Mouse (Mus musculus) limb, embryonic 15.5 days (tissue): Measurements from ENCODE around the gene Sgsm2. TPM values are rescaled to one million over a fixed set of nuclear protein-coding genes. Genes with fewer than 3 reads are reported as not detected.

Experiments used
- ATAC-seq: fragments of 200-750 bp; cut with Nextera tagmentation; 2 replicates; pipeline ENCODE4 v1.8.0; 2017; ENCODE audit warnings: low read depth, moderate TSS enrichment; ENCODE audit not compliant: insufficient number of reproducible peaks, low FRiP score, low TSS enrichment
- H3K27ac ChIP-seq: fragments of 300-500 bp; sonication (generic); 2 replicates; pipeline ENCODE4 v1.5.1; 2015; ENCODE audit warnings: moderate library complexity, mild to moderate bottlenecking, inconsistent platforms
- H3K27me3 ChIP-seq: fragments of 300-500 bp; sonication (generic); 2 replicates; pipeline ENCODE4 v1.6.1; 2015; ENCODE audit warnings: inconsistent platforms
- H3K36me3 ChIP-seq: fragments of 300-500 bp; sonication (generic); 2 replicates; pipeline ENCODE4 v1.6.1; 2015; ENCODE audit warnings: inconsistent platforms
- H3K4me1 ChIP-seq: fragments of 300-500 bp; sonication (generic); 2 replicates; pipeline ENCODE4 v1.6.1; 2015; ENCODE audit warnings: inconsistent platforms
- H3K4me2 ChIP-seq: fragments of 300-500 bp; sonication (generic); 2 replicates; pipeline ENCODE4 v1.6.1; 2015; ENCODE audit warnings: mild to moderate bottlenecking, inconsistent platforms
- H3K4me3 ChIP-seq: fragments of 300-500 bp; sonication (generic); 2 replicates; pipeline ENCODE4 v1.5.1; 2015; ENCODE audit warnings: mild to moderate bottlenecking, inconsistent platforms
- H3K9ac ChIP-seq: fragments of 300-500 bp; sonication (generic); 2 replicates; pipeline ENCODE4 v1.6.1; 2015; ENCODE audit warnings: inconsistent platforms
- H3K9me3 ChIP-seq: fragments of 300-500 bp; sonication (generic); 2 replicates; pipeline ENCODE4 v1.6.1; 2016; ENCODE audit warnings: inconsistent platforms
- WGBS: fragments of 180-500 bp; shearing (Covaris S2); methylation state at CpG from one replicate; pipeline ENCODE4 v1.1.7; 2015; 5-methylcytosine and 5-hydroxymethylcytosine counted together
- polyA plus RNA-seq: library from polyadenylated mRNA; unstranded; fragments of >200 nt; fragmentation: Nextera tagmentation; extraction: Ambion mirVana; gene quantifications from 2 replicates; pipeline ENCODE4 v1.2.1, GENCODE M21; 2015

The Sgsm2 gene
- polyA plus RNA-seq, 1 experiment from 2014 or later = 6.6 TPM

DNA sequence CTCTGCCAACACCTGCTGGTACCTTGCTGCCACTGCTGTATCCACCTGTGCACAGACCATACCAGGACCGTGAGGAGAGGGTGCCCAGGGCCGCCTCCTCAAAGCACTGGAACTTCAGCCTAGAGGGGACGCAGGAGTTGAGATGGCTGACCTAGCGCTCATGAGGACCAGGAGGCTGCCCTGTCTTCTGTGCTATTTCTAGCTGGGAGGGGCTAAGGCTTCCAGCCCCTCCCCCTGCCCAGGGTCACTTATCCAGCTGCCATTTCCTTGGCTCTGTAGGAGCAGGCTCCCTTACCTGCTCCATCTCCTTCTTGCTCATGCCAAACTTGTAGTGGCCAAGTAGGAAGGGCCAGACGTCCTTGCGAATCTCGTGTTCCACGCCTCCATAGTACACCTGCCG lies 39.1 kb downstream of the Sgsm2 start:
- ATAC-seq = no peak
- H3K4me1 ChIP-seq = no peaks in the 10 kb centered on the region
- H3K27ac ChIP-seq = no peak overlapping the region
- H3K9me3 ChIP-seq = no peaks in the 10 kb centered on the region
- no peak overlapping the region for H3K9ac ChIP-seq
- H3K36me3 ChIP-seq = peaks cover 26% of the 10 kb centered on the region
- WGBS = 84% methylated on average over 9 of the region's 9 CpGs
- H3K4me3 ChIP-seq = no peak overlapping the region
- H3K4me2 ChIP-seq = no peak overlapping the region
- no peaks in the 10 kb centered on the region for H3K27me3 ChIP-seq

GRCm38 (mm10) chr11:74850998-74851661 lies 45.7 kb downstream of the Sgsm2 start:
- Histone ChIP-seq H3K27ac (no peak overlapping the region), H3K4me2 (no peak overlapping the region), H3K36me3 (peaks cover 27% of the 10 kb centered on the region), H3K9me3 (no peaks in the 10 kb centered on the region), H3K4me1 (peaks cover 15% of the 10 kb centered on the region), H3K4me3 (no peak overlapping the region), H3K9ac (no peak overlapping the region), H3K27me3 (no peaks in the 10 kb centered on the region)
- ATAC-seq = no peak
- 78% methylated on average over 14 of the region's 14 CpGs for WGBS

DNA sequence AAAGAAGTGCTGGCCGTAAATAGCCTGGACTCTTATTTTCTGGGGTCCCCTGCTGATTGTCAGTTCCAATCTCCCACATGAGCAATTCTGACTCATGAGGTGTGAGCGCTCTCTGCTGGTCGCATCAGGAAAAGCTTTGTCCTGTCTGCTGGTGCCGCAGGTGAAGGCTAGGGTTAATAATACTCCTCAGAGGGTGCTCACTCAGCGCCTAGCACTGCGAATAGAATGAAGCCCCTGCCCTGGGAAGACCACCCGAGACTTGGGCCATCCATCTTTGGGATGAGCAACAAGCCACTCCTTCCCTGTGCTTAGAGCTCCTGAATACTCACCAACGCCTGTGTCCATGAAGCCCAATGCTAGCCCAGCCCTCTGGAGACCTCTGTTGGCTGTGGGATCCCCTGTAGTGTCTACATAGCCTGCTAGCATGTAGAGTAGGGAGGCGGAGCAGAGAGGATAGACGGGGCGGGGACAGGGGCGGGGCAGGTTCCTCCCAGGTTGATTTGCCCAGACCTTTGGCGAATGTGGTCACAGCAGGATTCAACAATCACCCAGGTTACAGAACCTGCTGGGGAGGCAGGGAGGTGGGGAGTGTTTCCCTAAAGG lies 48.8 kb downstream of the Sgsm2 start:
- no peak for ATAC-seq
- 9% methylated on average over 13 of the region's 13 CpGs for WGBS

GRCm38 (mm10) chr11:74845784-74846183 lies 51.1 kb downstream of the Sgsm2 start:
- Histone ChIP-seq H3K9ac (no peak overlapping the region), H3K9me3 (no peaks in the 10 kb centered on the region), H3K4me3 (no peak overlapping the region), H3K4me2 (no peak overlapping the region), H3K36me3 (peaks cover 60% of the 10 kb centered on the region), H3K27ac (no peak overlapping the region), H3K4me1 (peaks cover 24% of the 10 kb centered on the region), H3K27me3 (no peaks in the 10 kb centered on the region)
- WGBS = 70% methylated on average over 3 of the region's 3 CpGs
- ATAC-seq = no peak

More for the DNA sequence above, 48.8 kb downstream of the Sgsm2 start:
- H3K4me1 ChIP-seq = peaks cover 22% of the 10 kb centered on the region
- no peak overlapping the region for H3K27ac ChIP-seq
- peaks cover 46% of the 10 kb centered on the region for H3K36me3 ChIP-seq
- no peak overlapping the region for H3K4me2 ChIP-seq
- H3K4me3 ChIP-seq = no peak overlapping the region
- H3K27me3 ChIP-seq = no peaks in the 10 kb centered on the region
- H3K9me3 ChIP-seq = no peaks in the 10 kb centered on the region
- no peak overlapping the region for H3K9ac ChIP-seq

DNA sequence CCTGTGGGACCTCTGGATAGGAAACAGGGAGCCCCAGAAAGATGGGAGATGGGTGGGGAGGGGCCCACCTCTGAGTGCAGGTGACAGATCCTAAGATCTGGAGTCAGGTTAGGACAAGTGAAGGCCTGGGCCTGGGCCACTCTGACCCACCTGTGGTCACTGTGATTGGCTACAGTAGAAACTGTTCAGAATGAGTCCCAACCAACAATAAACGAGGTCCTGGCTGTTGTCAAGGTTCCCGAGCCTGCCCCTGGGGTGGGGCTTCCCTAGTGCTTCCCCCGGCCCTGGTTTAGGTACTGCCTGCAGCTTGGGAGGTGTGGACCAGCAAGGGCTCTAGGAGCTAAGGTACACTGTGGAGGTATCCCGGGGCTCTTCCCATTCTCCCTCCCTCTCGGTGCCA lies 53.1 kb downstream of the Sgsm2 start:
- ATAC-seq = no peak
- peak overlapping the region; percentile 27; the same call in 1 of the 2 replicates for H3K27ac ChIP-seq

GRCm38 (mm10) chr11:74843435-74843714 lies 53.5 kb downstream of the Sgsm2 start:
- 67% methylated on average over 2 of the region's 2 CpGs for WGBS
- H3K9ac ChIP-seq = no peak overlapping the region

More for the DNA sequence above, 53.1 kb downstream of the Sgsm2 start:
- Histone ChIP-seq H3K4me2 (no peak overlapping the region), H3K4me3 (no peak overlapping the region), H3K4me1 (peaks cover 32% of the 10 kb centered on the region), H3K9ac (no peak overlapping the region), H3K9me3 (no peaks in the 10 kb centered on the region), H3K27me3 (no peaks in the 10 kb centered on the region), H3K36me3 (peaks cover 53% of the 10 kb centered on the region)
- whole genome bisulfite sequencing = 52% methylated on average over 5 of the region's 5 CpGs

GRCm38 (mm10) chr11:74842656-74843434 lies 54.0 kb downstream of the Sgsm2 start:
- WGBS = 89% methylated on average over 22 of the region's 22 CpGs
- H3K9ac ChIP-seq = no peak overlapping the region
- H3K9me3 ChIP-seq = no peaks in the 10 kb centered on the region
- no peak overlapping the region for H3K4me3 ChIP-seq
- ATAC-seq = no peak
- H3K27me3 ChIP-seq = no peaks in the 10 kb centered on the region
- H3K36me3 ChIP-seq = peaks cover 53% of the 10 kb centered on the region
- peaks cover 24% of the 10 kb centered on the region for H3K4me1 ChIP-seq
- H3K27ac ChIP-seq = peak overlapping the region; percentile 27; the same call in 1 of the 2 replicates
- H3K4me2 ChIP-seq = no peak overlapping the region

More at GRCm38 (mm10) chr11:74843435-74843714, 53.5 kb downstream of the Sgsm2 start:
- peaks cover 53% of the 10 kb centered on the region for H3K36me3 ChIP-seq
- no peak overlapping the region for H3K4me2 ChIP-seq
- no peaks in the 10 kb centered on the region for H3K9me3 ChIP-seq
- H3K27ac ChIP-seq = peak overlapping the region; percentile 27; the same call in 1 of the 2 replicates
- no peaks in the 10 kb centered on the region for H3K27me3 ChIP-seq
- peaks cover 29% of the 10 kb centered on the region for H3K4me1 ChIP-seq
- ATAC-seq = no peak
- no peak overlapping the region for H3K4me3 ChIP-seq

DNA sequence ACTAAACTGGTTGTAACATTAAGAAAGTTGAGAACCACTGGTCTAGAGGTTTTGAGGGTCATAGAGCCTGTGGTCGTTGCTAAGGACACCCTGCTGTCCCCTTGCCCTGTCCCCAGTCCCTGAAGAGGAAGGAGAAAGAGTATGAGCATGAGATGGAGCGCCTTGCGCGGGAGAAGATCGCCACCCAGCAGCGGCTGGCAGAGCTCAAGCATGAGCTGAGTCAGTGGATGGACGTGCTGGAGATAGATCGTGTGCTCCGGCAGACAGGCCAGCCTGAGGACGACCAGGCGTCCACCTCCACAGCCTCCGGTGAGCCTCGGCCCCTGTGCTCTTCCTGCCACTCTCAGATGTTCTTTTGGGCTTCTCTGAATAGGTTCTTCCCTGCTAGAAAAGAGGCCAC lies 54.8 kb downstream of the Sgsm2 start:
- H3K4me2 ChIP-seq = no peak overlapping the region
- H3K9me3 ChIP-seq = no peaks in the 10 kb centered on the region
- peaks cover 53% of the 10 kb centered on the region for H3K36me3 ChIP-seq
- peaks cover 30% of the 10 kb centered on the region for H3K4me1 ChIP-seq
- H3K9ac ChIP-seq = no peak overlapping the region
- H3K27me3 ChIP-seq = no peaks in the 10 kb centered on the region
- H3K27ac ChIP-seq = no peak overlapping the region
- H3K4me3 ChIP-seq = no peak overlapping the region
- 90% methylated on average over 13 of the region's 13 CpGs for WGBS
- ATAC-seq = no peak

GRCm38 (mm10) chr11:74841366-74841765 lies 55.5 kb downstream of the Sgsm2 start:
- H3K27me3 ChIP-seq = no peaks in the 10 kb centered on the region
- peaks cover 36% of the 10 kb centered on the region for H3K4me1 ChIP-seq
- H3K27ac ChIP-seq = no peak overlapping the region
- no peaks in the 10 kb centered on the region for H3K9me3 ChIP-seq
- 86% methylated on average over 9 of the region's 9 CpGs for WGBS
- H3K4me3 ChIP-seq = no peak overlapping the region
- peaks cover 57% of the 10 kb centered on the region for H3K36me3 ChIP-seq
- no peak for ATAC-seq
- no peak overlapping the region for H3K9ac ChIP-seq
- no peak overlapping the region for H3K4me2 ChIP-seq

DNA sequence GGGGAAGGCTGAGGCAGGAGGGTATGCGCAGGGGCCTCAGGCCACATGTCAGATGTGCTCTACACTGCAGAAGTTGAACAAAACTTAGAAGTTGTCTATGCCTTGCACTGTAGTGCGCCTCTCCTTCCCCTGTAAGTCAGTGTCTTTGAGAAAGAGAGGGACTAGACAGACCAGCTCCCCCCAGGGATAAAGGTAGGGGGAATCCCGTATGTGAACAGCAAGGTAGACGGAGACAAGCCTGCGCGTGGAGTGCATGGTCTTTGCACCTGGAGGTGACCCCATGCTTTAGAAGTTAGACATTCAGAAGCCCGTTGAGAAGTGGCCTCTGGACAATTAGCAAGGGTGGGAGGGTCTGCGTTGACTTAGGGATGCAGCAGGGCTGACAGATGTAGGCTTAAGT lies 56.1 kb downstream of the Sgsm2 start:
- Histone ChIP-seq H3K27ac (no peak overlapping the region), H3K9me3 (no peaks in the 10 kb centered on the region), H3K4me1 (peaks cover 41% of the 10 kb centered on the region), H3K27me3 (no peaks in the 10 kb centered on the region), H3K4me3 (no peak overlapping the region), H3K9ac (no peak overlapping the region), H3K36me3 (peaks cover 52% of the 10 kb centered on the region), H3K4me2 (no peak overlapping the region)
- no peak for ATAC-seq
- WGBS = 90% methylated on average over 8 of the region's 8 CpGs

DNA sequence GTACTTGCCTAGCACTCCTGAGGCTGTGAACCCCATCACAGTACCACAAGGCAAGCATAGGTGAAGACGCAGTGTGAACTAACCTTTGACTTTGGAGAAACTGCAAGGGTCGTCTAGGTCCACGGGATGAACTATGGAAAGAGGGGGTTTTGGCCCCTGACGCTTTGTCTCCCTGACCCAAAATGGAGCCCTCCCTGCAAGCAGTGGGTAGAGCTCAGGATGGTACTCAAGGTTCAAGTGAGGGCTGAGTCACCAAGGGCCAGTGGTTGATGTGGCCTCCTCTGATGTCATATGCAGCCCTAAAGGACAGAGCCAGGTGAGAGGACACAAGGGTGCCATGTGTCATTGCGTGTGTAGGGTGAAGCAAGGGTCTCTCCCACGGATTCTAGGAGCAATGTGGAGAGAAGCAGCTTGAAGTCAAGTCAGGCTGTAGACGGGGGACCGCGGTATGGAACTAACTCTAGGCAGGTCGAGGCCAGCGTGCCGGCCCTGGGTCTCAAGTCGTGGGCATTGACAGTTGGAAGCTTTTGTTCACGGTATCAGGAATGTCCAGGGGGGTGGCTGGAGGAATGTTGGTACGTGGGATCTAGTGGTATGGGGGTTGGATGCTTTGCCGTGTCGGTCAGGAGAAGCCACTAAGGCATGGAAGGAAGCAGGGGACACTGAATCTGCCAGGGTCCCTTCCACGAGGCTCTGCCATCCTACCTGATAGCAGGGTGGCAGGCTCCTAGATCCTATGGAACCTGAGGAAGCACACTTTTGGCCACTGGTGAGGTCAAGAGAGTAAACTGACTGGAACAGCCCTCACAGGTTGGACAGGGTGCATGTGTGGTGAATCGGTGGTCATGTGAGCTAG lies 56.8 kb downstream of the Sgsm2 start:
- ATAC-seq = no peak
- Histone ChIP-seq H3K27ac (no peak overlapping the region), H3K4me2 (no peak overlapping the region), H3K4me3 (no peak overlapping the region), H3K36me3 (peaks cover 47% of the 10 kb centered on the region), H3K9me3 (no peaks in the 10 kb centered on the region), H3K9ac (no peak overlapping the region), H3K27me3 (no peaks in the 10 kb centered on the region), H3K4me1 (peaks cover 46% of the 10 kb centered on the region)
- WGBS = 94% methylated on average over 19 of the region's 19 CpGs
